Mouse (Mus musculus): ENCODE results near the gene Npr1. TPM values are rescaled to one million over a fixed set of nuclear protein-coding genes. Genes with fewer than 3 reads are reported as not detected.

The Npr1 gene
- total and polyA plus RNA-seq, 2 experiments = 5.6 to 13.2 TPM

GRCm38 (mm10) chr3:90505216-90505615, 39.5 kb upstream of the Npr1 start:
- Histone ChIP-seq H3K4me3 (ENCODE audit: insufficient read depth, low read depth, low read length) (no peak overlapping the region), H3K27me3 (ENCODE audit: control insufficient read depth, insufficient read depth, low read length) (no peaks in the 10 kb centered on the region), H3K36me3 (ENCODE audit: control insufficient read depth, insufficient read depth, low read length) (peaks cover 60% of the 10 kb centered on the region), H3K9ac (ENCODE audit: low read depth, low read length) (no peak overlapping the region), H3K79me2 (ENCODE audit: control insufficient read depth, insufficient read depth, low read length) (no peaks in the 10 kb centered on the region; the same call in 1 of the 2 replicates), H3K27ac (replicated peaks; ENCODE audit: insufficient read depth, low read depth, low read length) (no peak overlapping the region), H3K4me1 (ENCODE audit: control insufficient read depth, insufficient read depth, low read length) (peaks cover 8% of the 10 kb centered on the region)
- no peak for DNase-seq (ENCODE audit: extremely low read depth, low read depth, low spot score)
- WGBS = 97% methylated on average over 5 of the region's 5 CpGs
- TF ChIP-seq POLR2A (IDR thresholded peaks at IDR 0.05; ENCODE audit: extremely low read depth, insufficient read depth, low read length) (no peak), CTCF (IDR thresholded peaks at IDR 0.05; ENCODE audit: low read depth, low read length) (no peak)

GRCm38 (mm10) chr3:90503444-90503843, 37.8 kb upstream of the Npr1 start:
- Histone ChIP-seq H3K36me3 (ENCODE audit: control insufficient read depth, insufficient read depth, low read length) (peaks cover 73% of the 10 kb centered on the region), H3K4me3 (ENCODE audit: insufficient read depth, low read depth, low read length) (no peak overlapping the region), H3K4me1 (ENCODE audit: control insufficient read depth, insufficient read depth, low read length) (peaks cover 8% of the 10 kb centered on the region), H3K9ac (ENCODE audit: low read depth, low read length) (no peak overlapping the region), H3K27ac (replicated peaks; ENCODE audit: insufficient read depth, low read depth, low read length) (no peak overlapping the region), H3K27me3 (ENCODE audit: control insufficient read depth, insufficient read depth, low read length) (no peaks in the 10 kb centered on the region), H3K79me2 (ENCODE audit: control insufficient read depth, insufficient read depth, low read length) (no peaks in the 10 kb centered on the region; the same call in 1 of the 2 replicates)
- DNase-seq (ENCODE audit: extremely low read depth, low read depth, low spot score) = no peak
- TF ChIP-seq CTCF (IDR thresholded peaks at IDR 0.05; ENCODE audit: low read depth, low read length) = no peak
- no peak for TF ChIP-seq POLR2A (IDR thresholded peaks at IDR 0.05; ENCODE audit: extremely low read depth, insufficient read depth, low read length)
- 88% methylated on average over 4 of the region's 4 CpGs for WGBS

GRCm38 (mm10) chr3:90497597-90497996, 31.9 kb upstream of the Npr1 start:
- Histone ChIP-seq H3K27ac (replicated peaks; ENCODE audit: insufficient read depth, low read depth, low read length) (no peak overlapping the region), H3K4me1 (ENCODE audit: control insufficient read depth, insufficient read depth, low read length) (peaks cover 12% of the 10 kb centered on the region), H3K79me2 (ENCODE audit: control insufficient read depth, insufficient read depth, low read length) (no peaks in the 10 kb centered on the region), H3K27me3 (ENCODE audit: control insufficient read depth, insufficient read depth, low read length) (no peaks in the 10 kb centered on the region), H3K36me3 (ENCODE audit: control insufficient read depth, insufficient read depth, low read length) (peaks cover 53% of the 10 kb centered on the region), H3K4me3 (ENCODE audit: insufficient read depth, low read depth, low read length) (no peak overlapping the region), H3K9ac (ENCODE audit: low read depth, low read length) (no peak overlapping the region)
- TF ChIP-seq POLR2A (IDR thresholded peaks at IDR 0.05; ENCODE audit: extremely low read depth, insufficient read depth, low read length) = no peak
- no peak for TF ChIP-seq CTCF (IDR thresholded peaks at IDR 0.05; ENCODE audit: low read depth, low read length)
- no peak for DNase-seq (ENCODE audit: extremely low read depth, low read depth, low spot score)

GRCm38 (mm10) chr3:90495850-90496525, 30.3 kb upstream of the Npr1 start:
- peaks cover 12% of the 10 kb centered on the region for H3K4me1 ChIP-seq (ENCODE audit: control insufficient read depth, insufficient read depth, low read length)
- H3K79me2 ChIP-seq (ENCODE audit: control insufficient read depth, insufficient read depth, low read length) = no peaks in the 10 kb centered on the region
- no peaks in the 10 kb centered on the region for H3K27me3 ChIP-seq (ENCODE audit: control insufficient read depth, insufficient read depth, low read length)
- DNase-seq (ENCODE audit: extremely low read depth, low read depth, low spot score) = peak; percentile 51
- no peak overlapping the region for H3K4me3 ChIP-seq (ENCODE audit: insufficient read depth, low read depth, low read length)
- WGBS = 91% methylated on average over 7 of the region's 7 CpGs
- TF ChIP-seq CTCF (IDR thresholded peaks at IDR 0.05; ENCODE audit: low read depth, low read length) (no peak), POLR2A (IDR thresholded peaks at IDR 0.05; ENCODE audit: extremely low read depth, insufficient read depth, low read length) (no peak)
- no peak overlapping the region for H3K9ac ChIP-seq (ENCODE audit: low read depth, low read length)
- peaks cover 38% of the 10 kb centered on the region for H3K36me3 ChIP-seq (ENCODE audit: control insufficient read depth, insufficient read depth, low read length)
- no peak overlapping the region for H3K27ac ChIP-seq (replicated peaks; ENCODE audit: insufficient read depth, low read depth, low read length)

- Histone ChIP-seq H3K4me3 (ENCODE audit: insufficient read depth, low read depth, low read length) (no peak overlapping the region), H3K79me2 (ENCODE audit: control insufficient read depth, insufficient read depth, low read length) (peaks cover 5% of the 10 kb centered on the region; the same call in 1 of the 2 replicates), H3K9ac (ENCODE audit: low read depth, low read length) (no peak overlapping the region), H3K27me3 (ENCODE audit: control insufficient read depth, insufficient read depth, low read length) (no peaks in the 10 kb centered on the region), H3K27ac (replicated peaks; ENCODE audit: insufficient read depth, low read depth, low read length) (peak overlapping the region; percentile 56), H3K36me3 (ENCODE audit: control insufficient read depth, insufficient read depth, low read length) (peaks cover 28% of the 10 kb centered on the region), H3K4me1 (ENCODE audit: control insufficient read depth, insufficient read depth, low read length) (peaks cover 16% of the 10 kb centered on the region)
- TF ChIP-seq CTCF (IDR thresholded peaks at IDR 0.05; ENCODE audit: low read depth, low read length) (no peak), POLR2A (IDR thresholded peaks at IDR 0.05; ENCODE audit: extremely low read depth, insufficient read depth, low read length) (no peak)
- DNase-seq (ENCODE audit: extremely low read depth, low read depth, low spot score) = peak; percentile 97
- 24% methylated on average over 4 of the region's 4 CpGs for WGBS
Measured at GRCm38 (mm10) chr3:90493831-90494540, 28.3 kb upstream of the Npr1 start.

GRCm38 (mm10) chr3:90491350-90491749, 25.7 kb upstream of the Npr1 start:
- peaks cover 17% of the 10 kb centered on the region for H3K4me1 ChIP-seq (ENCODE audit: control insufficient read depth, insufficient read depth, low read length)
- peak; percentile 47 for DNase-seq (ENCODE audit: extremely low read depth, low read depth, low spot score)
- peaks cover 22% of the 10 kb centered on the region for H3K36me3 ChIP-seq (ENCODE audit: control insufficient read depth, insufficient read depth, low read length)
- no peak overlapping the region for H3K27ac ChIP-seq (replicated peaks; ENCODE audit: insufficient read depth, low read depth, low read length)
- peaks cover 5% of the 10 kb centered on the region; the same call in 1 of the 2 replicates for H3K79me2 ChIP-seq (ENCODE audit: control insufficient read depth, insufficient read depth, low read length)
- no peak for TF ChIP-seq CTCF (IDR thresholded peaks at IDR 0.05; ENCODE audit: low read depth, low read length)
- no peak for TF ChIP-seq POLR2A (IDR thresholded peaks at IDR 0.05; ENCODE audit: extremely low read depth, insufficient read depth, low read length)
- H3K27me3 ChIP-seq (ENCODE audit: control insufficient read depth, insufficient read depth, low read length) = no peaks in the 10 kb centered on the region
- H3K4me3 ChIP-seq (ENCODE audit: insufficient read depth, low read depth, low read length) = no peak overlapping the region
- WGBS = 30% methylated on average over 2 of the region's 2 CpGs
- H3K9ac ChIP-seq (ENCODE audit: low read depth, low read length) = no peak overlapping the region
